9 mouse cellular contexts compared by ENCODE assay signal in the genomic region with DNA sequence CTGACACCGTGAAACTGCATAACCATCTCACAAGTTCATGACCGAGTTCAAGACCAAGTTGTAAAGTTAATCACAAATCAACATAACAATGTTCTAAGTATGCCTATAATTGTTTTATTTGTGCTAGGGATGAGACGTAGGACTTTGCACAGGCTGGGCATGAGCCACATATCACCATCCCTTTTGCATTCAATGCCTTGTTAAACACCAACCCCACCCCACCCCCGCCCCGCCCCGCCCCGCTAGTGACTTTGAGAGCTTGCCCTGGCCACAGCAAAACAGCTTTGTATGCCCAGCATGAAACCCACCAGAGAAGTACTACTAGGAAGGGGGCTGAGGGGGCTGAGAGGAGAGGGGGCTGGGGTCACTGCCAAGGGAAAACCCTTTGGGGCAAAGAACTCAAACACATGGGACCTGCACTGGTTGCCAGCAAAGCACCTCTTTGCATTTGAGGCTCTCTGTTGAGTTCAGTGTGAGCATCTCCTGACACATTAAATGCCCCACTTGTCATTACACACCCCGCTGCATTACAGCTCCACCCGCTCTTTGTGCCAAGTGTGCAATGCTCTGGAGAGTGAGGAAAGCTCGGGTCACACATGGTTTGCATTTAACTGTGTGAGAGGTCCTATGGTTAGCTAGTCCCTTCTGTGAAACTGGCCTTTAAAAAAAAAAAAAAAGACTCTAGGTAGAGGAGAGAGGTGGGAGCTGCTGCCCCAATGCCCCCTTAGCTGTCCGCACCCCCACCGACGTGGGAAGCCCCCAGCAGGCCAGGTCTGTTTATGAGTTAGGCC.
A peak's percentile ranks its signal among the peaks of the same experiment; 100 is the strongest.
DNase-seq lines count a peak whose midpoint lies in the region; ATAC-seq and TF ChIP-seq lines count a peak whose summit lies in the region.
"Had no signal": no experiment of that assay in that cellular context is flagged by ENCODE, and none has a peak within 500 bp of the region (broad histone marks: within the 10 kb centered on the region; RNA-seq: fewer than 3 reads in every experiment).

No protein-coding gene starts in this region.

- no peak overlapping the region for H3K4me3 ChIP-seq in kidney, postnatal 0 days (replicated peaks; ENCODE audit: low read depth, low read length)
- H3K4me3 ChIP-seq in embryonic facial prominence, embryonic 10.5 days = peak overlapping the region; percentile 28
- peak overlapping the region; percentile 23; the same call in 1 of the 2 replicates for H3K4me3 ChIP-seq in limb, embryonic 10.5 days
- no peak overlapping the region for H3K4me3 ChIP-seq in neural tube, embryonic 13.5 days
- H3K4me3 ChIP-seq: erythroblast, embryonic 14.5 days had no signal

- H3K27ac ChIP-seq in kidney, postnatal 0 days = peak overlapping the region; percentile 71
- H3K27ac ChIP-seq in embryonic facial prominence, embryonic 10.5 days (replicated peaks) = peak overlapping the region; percentile 82
- peak overlapping the region; percentile 87 for H3K27ac ChIP-seq in limb, embryonic 10.5 days
- H3K27ac ChIP-seq in neural tube, embryonic 13.5 days (replicated peaks) = peak overlapping the region; percentile 56

- H3K4me1 ChIP-seq in kidney, postnatal 0 days (replicated peaks; ENCODE audit: insufficient read depth, low read length) = peaks cover 15% of the 10 kb centered on the region
- H3K4me1 ChIP-seq in embryonic facial prominence, embryonic 10.5 days = peaks cover 55% of the 10 kb centered on the region
- peaks cover 57% of the 10 kb centered on the region for H3K4me1 ChIP-seq in limb, embryonic 10.5 days
- peaks cover 27% of the 10 kb centered on the region for H3K4me1 ChIP-seq in neural tube, embryonic 13.5 days (replicated peaks)

- 31% methylated on average over 13 of the region's 13 CpGs for WGBS in kidney, postnatal 0 days
- 41% methylated on average over 13 of the region's 13 CpGs for WGBS in embryonic facial prominence, embryonic 10.5 days
- 30% methylated on average over 13 of the region's 13 CpGs for WGBS in limb, embryonic 10.5 days
- WGBS in neural tube, embryonic 13.5 days = 50% methylated on average over 13 of the region's 13 CpGs

- peak; percentile 63; the same call in 1 of the 2 replicates for ATAC-seq in kidney, postnatal 0 days (replicated peaks; ENCODE audit: low FRiP score, low read depth)
- 0 out of 2 replicates have a peak, but pooled peaks have one; percentile 40 for ATAC-seq in neural tube, embryonic 13.5 days (ENCODE audit: low read depth)

- no peaks in the 10 kb centered on the region for H3K9me3 ChIP-seq in kidney, postnatal 0 days (replicated peaks; ENCODE audit: low read length)
- no peaks in the 10 kb centered on the region for H3K9me3 ChIP-seq in embryonic facial prominence, embryonic 10.5 days
- no peaks in the 10 kb centered on the region for H3K9me3 ChIP-seq in limb, embryonic 10.5 days (replicated peaks)
- no peaks in the 10 kb centered on the region for H3K9me3 ChIP-seq in neural tube, embryonic 13.5 days

- TF ChIP-seq CTCF in kidney, postnatal 0 days (IDR thresholded peaks at IDR 0.05; ENCODE audit: low read depth) = no peak

- intact Hi-C loops in left cerebral cortex, postnatal 36 days (cut with DNase I) = no loop called here

- DNase-seq in kidney, postnatal 0 days (ENCODE audit: low spot score) = no peak
- DNase-seq in kidney, postnatal 25 days = no peak
- peak; percentile 67 for DNase-seq in embryonic facial prominence, embryonic 10.5 days (ENCODE audit: low spot score)
- peak; percentile 77 for DNase-seq in limb, embryonic 10.5 days (ENCODE audit: low spot score)
- no peak for DNase-seq in testis, postnatal 14 days (ENCODE audit: low spot score)
- DNase-seq in thymus, postnatal 14 days = no peak
- no peak for DNase-seq in left cerebral cortex, postnatal 36 days (ENCODE audit: low spot score in 2 of 2)

- H3K4me2 ChIP-seq in kidney, postnatal 0 days (ENCODE audit: low read length) = no peak overlapping the region
- no peak overlapping the region for H3K4me2 ChIP-seq in neural tube, embryonic 13.5 days

- H3K27me3 ChIP-seq in kidney, postnatal 0 days (ENCODE audit: insufficient read depth, low read length) = no peaks in the 10 kb centered on the region
- no peaks in the 10 kb centered on the region for H3K27me3 ChIP-seq in embryonic facial prominence, embryonic 10.5 days (replicated peaks; ENCODE audit: low read depth, poor library complexity, severe bottlenecking)
- H3K27me3 ChIP-seq in limb, embryonic 10.5 days (ENCODE audit: low read depth, poor library complexity, severe bottlenecking) = no peaks in the 10 kb centered on the region
- H3K27me3 ChIP-seq in neural tube, embryonic 13.5 days = no peaks in the 10 kb centered on the region

- no peak overlapping the region for H3K9ac ChIP-seq in kidney, postnatal 0 days (ENCODE audit: low read depth, low read length)
- 0 out of 2 replicates have a peak overlapping the region, but pooled peaks have one; percentile 35 for H3K9ac ChIP-seq in neural tube, embryonic 13.5 days

- 0 out of 2 replicates have a peak, but pooled peaks cover 3% of the 10 kb centered on the region for H3K36me3 ChIP-seq in kidney, postnatal 0 days (ENCODE audit: insufficient read depth, low read length)
- H3K36me3 ChIP-seq in embryonic facial prominence, embryonic 10.5 days (replicated peaks) = 0 out of 2 replicates have a peak, but pooled peaks cover 2% of the 10 kb centered on the region
- H3K36me3 ChIP-seq in limb, embryonic 10.5 days = no peaks in the 10 kb centered on the region
- H3K36me3 ChIP-seq in neural tube, embryonic 13.5 days = no peaks in the 10 kb centered on the region

Comparison
In these comparisons a context has a peak if more than half of its experiments do, and no peak if none do; other contexts are left out.
1. DNase-seq: peak in embryonic facial prominence, embryonic 10.5 days (single experiment) and limb, embryonic 10.5 days (single experiment); none in kidney, postnatal 0 days (single experiment), kidney, postnatal 25 days (0 of 2), testis, postnatal 14 days (single experiment), thymus, postnatal 14 days (single experiment) and left cerebral cortex, postnatal 36 days (0 of 2).
2. H3K4me3 ChIP-seq: peak in embryonic facial prominence, embryonic 10.5 days (single experiment) and limb, embryonic 10.5 days (single experiment); none in kidney, postnatal 0 days (single experiment) and neural tube, embryonic 13.5 days (single experiment).
3. Peak in every context shown above with its lines, with median percentiles within 50 percentile points of each other: H3K27ac ChIP-seq.